Mouse (Mus musculus): ENCODE data around the gene Gm20388. TPM values are rescaled to one million over a fixed set of nuclear protein-coding genes. Genes with fewer than 3 reads are reported as not detected.

Gene Gm20388
- polyA plus RNA-seq, 1 experiment from 2014 or later = not detected

DNA sequence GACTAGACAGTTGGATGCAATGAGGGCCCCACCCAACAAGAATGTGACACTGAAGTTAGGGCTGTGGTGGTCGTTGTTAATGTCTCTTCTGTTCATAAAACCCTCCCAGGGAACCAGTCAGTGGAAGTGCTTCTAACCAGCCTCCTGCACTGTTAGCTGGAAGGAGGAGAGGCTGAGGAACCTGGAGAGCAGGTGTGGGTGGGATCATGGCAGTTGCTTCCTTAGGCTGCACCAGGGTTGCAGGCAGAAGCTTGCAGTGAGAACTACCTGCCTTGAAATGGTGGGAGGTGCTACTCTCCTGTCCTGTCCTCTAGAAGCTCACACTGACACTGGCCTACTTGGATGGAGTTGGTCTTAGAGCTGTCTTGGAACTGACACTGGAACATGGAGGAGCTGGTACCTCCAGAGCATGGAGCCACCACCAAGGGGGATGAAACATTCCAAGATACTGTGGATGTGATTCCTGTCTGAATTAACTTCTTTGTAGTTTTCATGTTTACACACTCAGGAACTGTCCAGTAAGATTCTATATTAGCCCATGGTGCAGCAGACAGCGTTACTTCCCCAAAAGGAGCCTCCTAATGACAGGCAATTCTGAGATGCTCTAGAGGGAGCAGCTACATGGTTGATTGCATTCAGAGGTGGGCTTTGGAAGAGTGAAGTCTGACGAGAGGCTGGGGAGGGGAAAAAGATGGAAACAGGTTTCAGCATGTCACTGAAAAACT, 2043.3 kb downstream of the Gm20388 start:
- H3K27ac ChIP-seq (replicated peaks) = no peak overlapping the region
- no peak for ATAC-seq (ENCODE audit: extremely low read depth, insufficient number of reproducible peaks, low FRiP score, low TSS enrichment)
- H3K27me3 ChIP-seq (replicated peaks) = no peaks in the 10 kb centered on the region
- 72% methylated on average over 3 of the region's 3 CpGs for WGBS
- peaks cover 71% of the 10 kb centered on the region for H3K4me1 ChIP-seq
- no peak overlapping the region for H3K4me2 ChIP-seq
- no peak overlapping the region for H3K9ac ChIP-seq
- H3K4me3 ChIP-seq = no peak overlapping the region
- H3K9me3 ChIP-seq = no peaks in the 10 kb centered on the region
- peaks cover 33% of the 10 kb centered on the region for H3K36me3 ChIP-seq

DNA sequence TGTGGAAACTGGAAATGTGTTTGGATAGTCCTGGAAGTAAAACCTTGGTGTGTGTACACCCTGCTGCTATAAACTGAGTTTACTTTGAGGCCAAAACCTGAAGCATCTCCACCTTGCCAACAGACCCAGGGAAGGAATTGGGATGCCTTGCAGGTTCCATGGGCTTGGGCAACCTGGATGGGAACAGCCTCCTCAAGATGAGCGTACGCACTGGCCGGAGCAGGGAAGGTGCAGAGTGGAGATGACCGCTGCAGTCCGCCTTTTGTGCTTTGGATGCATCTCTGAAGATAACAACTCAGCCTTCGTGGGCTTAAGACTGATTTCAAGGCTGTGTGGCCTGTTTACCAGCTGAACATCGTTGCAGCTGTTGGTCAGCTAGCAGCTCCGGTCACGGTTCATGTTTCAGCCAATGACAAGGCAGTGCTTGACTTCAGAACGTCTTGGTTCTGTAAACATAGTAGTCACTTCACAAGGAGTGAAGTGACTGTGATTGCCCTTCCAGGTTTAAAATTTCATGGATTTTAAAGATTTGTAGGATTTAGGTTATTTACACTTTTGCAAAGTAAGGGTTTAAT, 2044.4 kb downstream of the Gm20388 start:
- no peaks in the 10 kb centered on the region for H3K27me3 ChIP-seq (replicated peaks)
- H3K4me1 ChIP-seq = peaks cover 69% of the 10 kb centered on the region
- no peak for ATAC-seq (ENCODE audit: extremely low read depth, insufficient number of reproducible peaks, low FRiP score, low TSS enrichment)
- H3K4me3 ChIP-seq = no peak overlapping the region
- no peak overlapping the region for H3K4me2 ChIP-seq
- 72% methylated on average over 10 of the region's 10 CpGs for WGBS
- H3K9ac ChIP-seq = no peak overlapping the region
- H3K36me3 ChIP-seq = peaks cover 33% of the 10 kb centered on the region
- no peak overlapping the region for H3K27ac ChIP-seq (replicated peaks)
- no peaks in the 10 kb centered on the region for H3K9me3 ChIP-seq

DNA sequence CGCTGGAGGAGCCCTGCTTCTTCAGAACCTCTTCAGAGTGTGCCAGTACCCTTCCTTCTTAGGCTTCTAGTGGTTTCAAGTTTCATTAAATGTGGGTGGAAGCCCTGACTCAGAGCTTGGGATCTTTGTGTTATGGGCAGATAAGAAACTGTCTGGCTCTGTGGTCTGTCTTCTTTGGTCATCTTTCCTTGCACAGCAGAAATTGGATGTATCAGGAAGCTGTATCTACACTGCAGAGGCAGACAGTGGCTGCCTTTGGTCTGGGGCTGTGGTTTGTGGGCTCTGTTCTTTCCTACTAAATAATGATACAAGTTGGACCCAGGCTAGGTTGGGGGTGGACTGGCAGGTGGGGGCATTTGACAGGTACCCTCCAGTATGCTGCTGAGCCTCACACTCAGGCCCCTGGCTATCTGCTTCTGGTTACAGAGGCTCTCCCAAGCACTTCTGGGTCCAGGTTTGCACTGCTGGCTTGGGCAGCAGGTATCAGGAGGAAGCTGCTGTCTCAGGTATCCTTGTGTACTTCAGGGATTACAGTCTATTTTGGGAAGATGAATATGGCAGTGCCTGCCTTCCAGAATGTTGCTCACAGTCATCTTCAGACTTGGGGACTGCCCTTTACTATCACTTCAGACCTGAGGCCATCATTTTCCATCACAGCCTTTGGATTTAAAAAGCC, 2045.3 kb downstream of the Gm20388 start:
- no peak for ATAC-seq (ENCODE audit: extremely low read depth, insufficient number of reproducible peaks, low FRiP score, low TSS enrichment)
- peak overlapping the region; percentile 49 for H3K27ac ChIP-seq (replicated peaks)
- peak overlapping the region; percentile 51; the same call in 1 of the 2 replicates for H3K9ac ChIP-seq
- H3K4me2 ChIP-seq = no peak overlapping the region
- no peaks in the 10 kb centered on the region for H3K27me3 ChIP-seq (replicated peaks)
- H3K4me3 ChIP-seq = no peak overlapping the region
- peaks cover 69% of the 10 kb centered on the region for H3K4me1 ChIP-seq
- H3K9me3 ChIP-seq = no peaks in the 10 kb centered on the region
- 55% methylated on average over 1 of the region's 1 CpGs for WGBS
- peaks cover 35% of the 10 kb centered on the region for H3K36me3 ChIP-seq

DNA sequence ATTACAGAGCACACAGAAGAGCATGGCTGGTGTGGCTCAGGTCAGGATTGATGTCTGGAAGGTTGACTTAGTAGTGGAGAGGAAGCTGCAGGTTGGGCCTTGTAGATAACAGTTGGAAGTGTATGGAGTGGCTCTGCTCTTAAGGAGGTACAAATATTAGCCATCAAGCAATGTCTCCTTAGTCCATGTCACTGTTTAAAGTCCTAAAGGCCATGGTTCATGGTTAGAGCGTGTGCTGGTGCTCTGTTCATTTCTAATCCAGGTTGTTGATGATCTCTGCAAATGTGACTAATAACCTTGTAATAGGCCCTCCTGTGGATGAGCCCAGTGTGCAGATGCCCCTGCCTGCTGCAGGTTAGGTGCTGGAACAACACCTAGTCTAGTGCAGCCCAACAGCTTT, 2047.8 kb downstream of the Gm20388 start:
- Histone ChIP-seq H3K4me1 (peaks cover 59% of the 10 kb centered on the region), H3K9ac (no peak overlapping the region), H3K27ac (replicated peaks) (no peak overlapping the region), H3K9me3 (no peaks in the 10 kb centered on the region), H3K4me3 (no peak overlapping the region), H3K4me2 (no peak overlapping the region), H3K27me3 (replicated peaks) (no peaks in the 10 kb centered on the region), H3K36me3 (peaks cover 24% of the 10 kb centered on the region)
- WGBS = 79% methylated on average over 1 of the region's 1 CpGs
- no peak for ATAC-seq (ENCODE audit: extremely low read depth, insufficient number of reproducible peaks, low FRiP score, low TSS enrichment)

DNA sequence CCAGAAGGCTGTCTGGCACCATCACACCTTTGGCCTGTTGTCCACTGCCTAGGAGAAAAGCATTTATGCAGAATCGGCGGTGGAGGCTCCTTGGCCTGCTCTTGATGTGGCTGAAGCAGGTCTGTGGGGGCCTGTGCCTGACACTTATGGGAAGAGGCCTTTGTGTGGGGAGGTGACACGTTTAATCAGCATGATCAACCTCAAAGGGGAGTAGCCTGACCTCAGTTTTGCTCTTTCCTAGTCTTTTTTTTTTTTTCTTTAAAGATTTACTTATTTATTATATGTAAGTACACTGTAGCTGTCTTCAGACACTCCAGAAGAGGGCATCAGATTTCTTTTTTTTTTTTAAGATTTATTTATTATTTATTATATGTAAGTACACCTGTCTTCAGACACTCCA, 2052.3 kb downstream of the Gm20388 start:
- peaks cover 59% of the 10 kb centered on the region for H3K4me1 ChIP-seq
- H3K4me3 ChIP-seq = no peak overlapping the region
- H3K4me2 ChIP-seq = no peak overlapping the region
- 77% methylated on average over 3 of the region's 3 CpGs for WGBS
- no peaks in the 10 kb centered on the region for H3K9me3 ChIP-seq
- H3K36me3 ChIP-seq = 0 out of 2 replicates have a peak, but pooled peaks cover 3% of the 10 kb centered on the region
- H3K9ac ChIP-seq = no peak overlapping the region
- H3K27ac ChIP-seq (replicated peaks) = no peak overlapping the region
- no peaks in the 10 kb centered on the region for H3K27me3 ChIP-seq (replicated peaks)
- no peak for ATAC-seq (ENCODE audit: extremely low read depth, insufficient number of reproducible peaks, low FRiP score, low TSS enrichment)

DNA sequence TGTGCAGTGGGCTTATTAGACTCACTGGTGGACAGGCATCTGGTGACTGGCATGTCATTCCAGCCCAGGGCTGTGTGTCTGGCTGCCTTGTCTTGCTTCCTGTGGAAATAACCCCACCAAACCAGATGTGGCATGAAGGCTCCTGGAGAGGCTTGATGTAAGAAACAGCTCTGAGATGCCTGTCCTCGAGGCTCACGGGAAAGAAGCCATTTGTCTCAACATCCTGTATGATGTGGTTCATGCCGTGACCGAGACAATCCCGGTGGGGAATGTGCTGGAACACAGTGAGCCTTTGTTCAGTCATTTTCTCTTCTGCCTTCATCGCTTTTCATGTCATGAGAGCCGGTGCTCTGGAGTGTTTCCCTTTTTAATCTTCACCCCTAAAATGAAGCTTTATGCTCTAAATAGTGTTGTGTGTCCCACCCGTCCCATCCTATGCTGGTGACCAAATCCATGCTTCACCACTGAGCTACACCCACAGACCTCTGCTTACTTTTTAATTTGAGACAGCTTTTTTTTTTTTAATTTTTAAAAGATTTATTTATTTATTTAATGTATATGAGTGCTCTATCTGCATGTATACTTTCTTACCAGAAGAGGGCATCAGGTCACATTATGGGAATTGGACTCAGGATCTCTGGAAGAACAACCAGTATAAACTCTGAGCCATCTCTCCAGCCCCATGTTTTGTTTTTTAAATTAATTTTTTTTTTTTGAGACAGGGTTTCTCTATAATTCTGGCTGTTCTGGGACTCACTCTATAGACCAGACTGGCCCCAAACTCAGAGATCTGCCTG, 2054.3 kb downstream of the Gm20388 start:
- WGBS = 68% methylated on average over 8 of the region's 8 CpGs
- no peaks in the 10 kb centered on the region for H3K27me3 ChIP-seq (replicated peaks)
- ATAC-seq (ENCODE audit: extremely low read depth, insufficient number of reproducible peaks, low FRiP score, low TSS enrichment) = no peak
- no peak overlapping the region for H3K4me3 ChIP-seq
- no peak overlapping the region for H3K9ac ChIP-seq
- no peaks in the 10 kb centered on the region for H3K9me3 ChIP-seq
- 0 out of 2 replicates have a peak, but pooled peaks cover 5% of the 10 kb centered on the region for H3K36me3 ChIP-seq
- peaks cover 64% of the 10 kb centered on the region for H3K4me1 ChIP-seq
- H3K4me2 ChIP-seq = no peak overlapping the region
- peak overlapping the region; percentile 75 for H3K27ac ChIP-seq (replicated peaks)

DNA sequence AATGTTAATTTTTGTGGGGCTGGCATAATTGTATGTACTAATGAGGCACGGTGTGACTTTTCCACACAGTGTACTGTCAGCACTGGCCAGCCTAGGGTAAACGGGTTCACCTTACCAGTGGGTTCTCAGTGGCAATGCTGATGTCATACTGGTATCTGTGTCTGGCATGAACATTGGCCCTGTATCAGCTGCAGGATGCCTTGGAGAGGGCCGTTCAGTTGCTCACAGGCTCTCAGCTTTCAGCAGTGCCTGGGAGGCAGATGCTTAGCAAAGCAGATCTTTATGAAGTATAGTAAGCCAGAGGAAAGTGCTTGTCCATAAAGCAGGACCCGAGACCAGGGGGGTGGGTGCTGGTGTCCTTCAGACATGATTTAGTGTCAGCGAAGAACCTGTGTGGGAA, 2055.5 kb downstream of the Gm20388 start:
- no peak overlapping the region for H3K4me3 ChIP-seq
- peaks cover 71% of the 10 kb centered on the region for H3K4me1 ChIP-seq
- no peaks in the 10 kb centered on the region for H3K27me3 ChIP-seq (replicated peaks)
- 48% methylated on average over 5 of the region's 5 CpGs for WGBS
- ATAC-seq (ENCODE audit: extremely low read depth, insufficient number of reproducible peaks, low FRiP score, low TSS enrichment) = no peak
- no peaks in the 10 kb centered on the region for H3K9me3 ChIP-seq
- H3K9ac ChIP-seq = peak overlapping the region; percentile 56
- no peak overlapping the region for H3K4me2 ChIP-seq
- 0 out of 2 replicates have a peak, but pooled peaks cover 2% of the 10 kb centered on the region for H3K36me3 ChIP-seq
- H3K27ac ChIP-seq (replicated peaks) = no peak overlapping the region; the same call in 1 of the 2 replicates

DNA sequence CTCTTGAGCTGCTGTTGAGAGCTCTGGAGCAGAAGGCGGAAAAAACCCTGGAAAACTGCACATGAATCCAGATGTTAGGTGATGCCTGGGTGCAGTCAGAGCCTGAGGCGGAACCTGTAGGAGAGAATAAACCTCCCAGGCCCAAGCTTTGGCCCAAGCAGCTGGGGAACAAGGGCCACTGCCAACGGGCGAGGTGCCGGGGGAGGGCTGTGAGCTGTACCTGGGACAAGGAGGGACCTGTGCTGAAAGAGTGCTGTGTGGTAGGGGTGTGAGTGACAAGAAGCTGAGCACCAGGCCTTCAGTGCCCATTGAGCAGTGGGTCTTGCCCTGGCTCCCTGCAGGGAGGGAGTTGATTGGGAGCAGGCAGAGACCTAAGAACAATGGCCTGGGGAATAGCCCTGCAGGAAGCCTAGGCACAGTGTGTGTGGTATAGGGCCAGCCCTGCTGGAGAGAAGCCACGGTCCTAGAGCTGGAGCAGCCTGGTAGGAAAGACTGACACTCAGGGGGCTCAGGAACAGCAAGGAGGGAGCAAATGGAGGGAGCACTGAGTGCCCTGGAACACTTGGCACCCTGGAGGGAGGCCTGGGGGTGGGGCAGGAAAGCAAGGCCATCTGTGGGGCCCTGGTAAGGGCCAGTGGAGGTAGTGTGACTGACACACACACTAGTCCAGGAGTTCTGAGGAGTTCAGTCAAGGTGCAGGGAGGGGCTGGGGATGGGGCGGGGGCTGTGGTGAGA, 2056.2 kb downstream of the Gm20388 start:
- H3K4me2 ChIP-seq = no peak overlapping the region
- ATAC-seq (ENCODE audit: extremely low read depth, insufficient number of reproducible peaks, low FRiP score, low TSS enrichment) = no peak
- 64% methylated on average over 7 of the region's 7 CpGs for WGBS
- H3K4me3 ChIP-seq = no peak overlapping the region
- no peak overlapping the region for H3K27ac ChIP-seq (replicated peaks)
- H3K9me3 ChIP-seq = no peaks in the 10 kb centered on the region
- H3K36me3 ChIP-seq = 0 out of 2 replicates have a peak, but pooled peaks cover 2% of the 10 kb centered on the region
- H3K27me3 ChIP-seq (replicated peaks) = no peaks in the 10 kb centered on the region
- H3K4me1 ChIP-seq = peaks cover 76% of the 10 kb centered on the region
- H3K9ac ChIP-seq = peak overlapping the region; percentile 56

DNA sequence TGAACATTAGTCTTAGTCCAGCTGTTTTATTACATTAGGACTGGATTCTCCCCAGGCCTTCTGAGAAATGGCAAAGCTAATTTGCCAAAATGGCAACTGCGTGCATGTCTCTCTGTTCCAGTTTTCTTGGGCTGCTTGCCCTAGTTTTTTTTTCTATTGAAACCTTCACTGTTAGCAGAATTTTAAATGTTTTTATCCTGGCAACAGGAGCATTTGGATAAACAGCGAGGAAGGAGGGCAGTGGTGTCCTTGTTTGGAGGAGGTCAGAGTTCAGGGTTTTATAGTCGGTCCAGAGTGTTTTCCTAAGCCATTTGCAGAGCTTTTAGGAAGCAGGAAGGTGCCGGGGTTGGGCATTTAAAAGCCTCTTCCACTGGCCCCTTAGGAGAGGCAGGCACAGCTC, 2057.3 kb downstream of the Gm20388 start:
- no peak for ATAC-seq (ENCODE audit: extremely low read depth, insufficient number of reproducible peaks, low FRiP score, low TSS enrichment)
- H3K9me3 ChIP-seq = no peaks in the 10 kb centered on the region
- H3K27ac ChIP-seq (replicated peaks) = no peak overlapping the region
- no peak overlapping the region for H3K4me3 ChIP-seq
- no peaks in the 10 kb centered on the region for H3K27me3 ChIP-seq (replicated peaks)
- H3K4me1 ChIP-seq = peaks cover 68% of the 10 kb centered on the region
- no peak overlapping the region for H3K4me2 ChIP-seq
- peak overlapping the region; percentile 9; the same call in 1 of the 2 replicates for H3K9ac ChIP-seq
- 61% methylated on average over 4 of the region's 4 CpGs for WGBS
- H3K36me3 ChIP-seq = 0 out of 2 replicates have a peak, but pooled peaks cover 2% of the 10 kb centered on the region

DNA sequence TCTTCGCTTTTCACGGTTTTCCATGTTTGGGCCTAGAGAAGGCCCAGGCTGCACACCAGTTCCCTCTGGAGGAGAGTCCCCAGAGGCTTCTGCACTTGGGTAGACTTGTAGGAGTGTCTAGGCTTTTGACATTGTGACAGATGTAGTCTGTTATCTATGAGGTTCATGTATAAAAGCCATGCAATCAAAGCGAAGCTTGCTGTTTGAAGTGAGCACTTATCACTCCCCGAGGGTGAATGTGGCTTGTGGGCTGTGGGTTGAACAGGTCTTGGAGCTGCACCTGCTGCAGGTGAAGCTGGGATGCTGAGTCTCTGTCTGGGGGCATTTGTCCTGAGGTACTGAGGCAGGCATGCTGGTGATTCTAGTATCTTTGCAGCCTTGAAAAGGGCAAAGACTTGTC, 2057.9 kb downstream of the Gm20388 start:
- H3K9me3 ChIP-seq = no peaks in the 10 kb centered on the region
- ATAC-seq (ENCODE audit: extremely low read depth, insufficient number of reproducible peaks, low FRiP score, low TSS enrichment) = no peak
- no peak overlapping the region for H3K27ac ChIP-seq (replicated peaks)
- H3K4me1 ChIP-seq = peaks cover 64% of the 10 kb centered on the region
- H3K36me3 ChIP-seq = 0 out of 2 replicates have a peak, but pooled peaks cover 2% of the 10 kb centered on the region
- no peaks in the 10 kb centered on the region for H3K27me3 ChIP-seq (replicated peaks)
- no peak overlapping the region for H3K4me3 ChIP-seq
- 36% methylated on average over 4 of the region's 4 CpGs for WGBS
- H3K4me2 ChIP-seq = no peak overlapping the region
- H3K9ac ChIP-seq = no peak overlapping the region

Measured in heart, embryonic 13.5 days (tissue).